Mouse (Mus musculus) adrenal gland, postnatal 4 days (tissue): ENCODE data around the gene Gm9573. TPM values are rescaled to one million over a fixed set of nuclear protein-coding genes. Genes with fewer than 3 reads are reported as not detected.
A peak's percentile ranks its signal among the peaks of the same experiment; 100 is the strongest.

ENCODE experiments used
- DNase-seq, 2 experiments: peaks; one replicate each; pipeline ENCODE4 v3.0.0; 2021 to 2022; ENCODE audit warnings: low spot score in 2 of 2, mixed read lengths in 2 of 2
- long read RNA-seq, 2 experiments: library from polyadenylated mRNA; stranded (forward); transcript quantifications; one replicate each; pipeline ENCODE4 v2.0.0; 2021
- total RNA-seq, 2 experiments: library from RNA; stranded (reverse); gene quantifications; 2 replicates each; pipeline ENCODE4 v1.2.3; 2021

Gene Gm9573
- total RNA-seq: not detected
- long read RNA-seq, experiment 1: 0 reads
- long read RNA-seq, experiment 2: 0 reads

DNA sequence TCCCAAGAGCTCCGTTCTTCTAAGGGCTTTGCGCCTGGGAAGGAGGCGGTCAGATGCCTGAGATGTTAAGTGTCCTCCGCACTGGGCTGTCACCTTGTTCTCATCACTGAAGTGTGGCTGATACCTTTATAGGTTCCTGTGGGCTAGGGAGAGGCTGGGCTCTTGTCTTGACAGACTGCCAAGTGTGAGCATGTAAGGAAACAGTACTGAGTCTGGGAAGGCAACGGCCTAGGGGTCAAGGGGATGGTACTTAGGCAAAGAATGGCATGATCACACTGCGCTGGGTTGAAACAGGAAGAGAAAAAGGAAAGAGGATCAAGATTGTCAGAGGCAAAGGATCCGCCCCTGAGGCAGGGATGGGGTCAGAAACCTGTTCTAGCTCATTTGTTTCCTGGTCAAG is at the start of gene Gm9573:
Gm9573 (minus strand) TSS at position 101 of the 400 bp plus-strand sequence.
- DNase-seq: no peak

DNA sequence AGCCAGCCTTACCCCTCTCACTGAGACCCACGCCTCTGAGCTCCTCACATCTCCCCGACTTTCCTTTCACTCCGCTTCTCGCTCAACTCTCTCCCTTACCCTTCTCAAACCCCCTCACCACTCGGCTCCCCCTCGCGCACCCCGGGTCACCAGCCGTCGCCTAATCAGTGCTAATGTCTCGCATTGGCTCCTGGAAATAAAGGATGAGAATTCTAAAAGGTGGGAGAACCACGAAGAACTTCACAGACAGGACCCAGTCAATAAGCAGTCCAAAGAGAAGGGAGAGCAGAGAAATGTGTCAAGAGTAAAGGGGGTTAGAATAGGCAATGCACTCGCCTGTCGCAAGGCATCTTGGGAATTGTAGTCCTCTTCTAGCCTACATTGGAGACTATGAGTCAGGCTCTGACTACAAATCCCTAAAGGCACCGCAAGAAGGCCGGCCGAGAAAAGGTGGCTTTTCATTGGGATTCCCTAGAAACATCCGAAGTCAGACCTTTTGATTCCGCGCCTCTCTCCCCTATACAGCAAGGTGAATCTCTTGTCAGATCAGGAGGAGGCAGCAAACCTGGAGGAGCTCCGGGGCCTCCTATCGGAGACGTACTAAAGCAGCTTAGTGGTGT is 47.1 kb upstream of the Gm9573 start, which contains the start of gene Gtf2h4:
Gtf2h4 (minus strand) TSS at position 324 of the 620 bp plus-strand sequence.
- DNase-seq: peak; percentile 44 to 72

DNA sequence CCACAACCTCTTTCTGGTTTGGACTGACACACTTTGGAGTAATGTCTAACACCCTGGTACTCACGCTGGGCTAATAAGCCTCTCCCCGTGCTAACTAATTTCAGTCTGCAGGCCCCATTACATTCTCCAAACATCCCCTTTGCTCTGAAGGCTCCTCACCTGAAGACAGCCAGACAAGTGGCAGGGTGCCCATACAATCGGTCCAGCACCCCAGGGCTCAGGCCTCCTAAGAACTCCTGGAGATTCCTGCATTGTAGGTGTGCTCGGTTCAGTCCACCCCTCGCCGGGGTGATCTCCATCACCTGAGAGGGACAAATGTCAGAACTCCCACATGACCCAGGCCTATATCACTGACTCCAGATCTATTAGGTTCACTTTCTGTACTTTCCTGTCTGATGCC is 46.1 kb upstream of the Gm9573 start:
- no peak for DNase-seq

DNA sequence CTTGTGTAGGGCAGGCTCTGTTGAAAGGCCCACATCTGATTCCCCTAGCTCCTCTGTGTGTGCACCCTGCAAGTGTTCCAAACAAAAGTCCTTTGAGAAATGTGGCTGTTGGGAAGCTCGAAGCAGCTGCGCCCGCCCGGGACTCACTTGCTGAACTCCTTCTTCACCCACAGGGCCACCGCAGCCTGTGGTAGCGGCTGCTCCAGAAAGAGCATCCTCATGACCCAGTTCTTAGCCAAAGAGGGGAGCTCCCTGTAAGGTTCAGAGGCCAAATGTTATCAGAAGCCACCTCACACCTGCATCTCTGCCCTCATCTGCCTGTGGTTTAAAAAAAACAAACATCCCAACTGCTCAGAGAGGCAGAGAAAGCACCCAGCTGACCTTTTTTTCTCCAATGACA is 45.4 kb upstream of the Gm9573 start:
- no peak for DNase-seq

DNA sequence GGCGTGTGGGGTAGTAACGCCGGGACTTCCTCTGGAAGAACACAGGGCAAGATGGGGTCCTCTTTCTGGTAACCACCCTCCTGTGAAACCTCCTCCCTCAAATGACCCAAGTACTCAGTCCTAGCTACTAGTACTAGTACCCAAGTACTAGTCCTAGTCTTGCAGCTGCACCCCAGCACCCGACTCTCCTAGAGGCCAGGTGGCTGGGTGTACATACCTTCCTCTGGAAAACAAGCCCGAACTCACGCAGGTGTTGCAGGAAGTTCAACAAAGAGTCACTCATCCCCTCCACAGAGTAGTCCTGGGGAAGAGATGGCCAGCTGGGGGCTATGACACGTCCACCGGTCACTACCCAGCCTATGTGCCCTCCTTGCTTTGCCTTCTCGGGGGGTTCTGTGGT is 43.3 kb upstream of the Gm9573 start:
- DNase-seq: no peak

DNA sequence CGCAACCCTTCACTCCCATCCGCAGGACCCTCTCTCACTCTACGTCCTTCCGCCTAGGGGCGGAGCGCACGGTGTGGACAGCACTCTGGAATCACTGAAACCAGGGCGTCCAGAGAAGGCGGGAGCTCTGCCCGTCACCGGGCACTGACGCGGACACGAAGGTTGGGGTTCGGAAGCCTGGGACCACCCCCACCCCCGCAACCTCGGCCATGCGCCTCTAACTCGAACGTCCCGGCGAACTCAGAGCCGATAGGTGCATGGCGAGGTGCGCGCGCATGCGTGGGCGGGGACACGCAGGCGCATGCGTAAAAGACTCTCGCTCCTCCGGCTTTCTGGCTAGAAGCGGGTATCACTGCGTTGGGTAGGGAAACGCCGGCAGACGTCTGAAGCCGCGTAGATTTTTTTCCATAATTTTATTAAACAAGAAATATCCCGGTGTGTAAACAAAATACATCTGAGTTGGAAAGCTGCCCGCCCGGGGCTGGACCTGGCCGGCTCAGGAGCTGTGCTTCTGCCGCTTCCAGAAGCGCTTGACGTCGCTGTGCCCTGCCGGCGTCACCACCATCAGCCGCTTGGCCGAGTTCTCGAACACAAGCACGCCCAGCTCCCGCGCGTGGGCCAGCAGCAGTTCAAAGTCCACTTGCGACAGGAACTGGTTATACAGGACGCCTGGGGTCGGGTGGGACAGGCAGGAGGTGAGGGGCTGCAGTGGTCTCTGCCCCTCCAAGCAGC is 41.1 kb upstream of the Gm9573 start, which contains the start of gene Vars2:
Vars2 (minus strand) TSS at position 259 of the 732 bp plus-strand sequence.
- DNase-seq: peak; percentile 93 to 96

DNA sequence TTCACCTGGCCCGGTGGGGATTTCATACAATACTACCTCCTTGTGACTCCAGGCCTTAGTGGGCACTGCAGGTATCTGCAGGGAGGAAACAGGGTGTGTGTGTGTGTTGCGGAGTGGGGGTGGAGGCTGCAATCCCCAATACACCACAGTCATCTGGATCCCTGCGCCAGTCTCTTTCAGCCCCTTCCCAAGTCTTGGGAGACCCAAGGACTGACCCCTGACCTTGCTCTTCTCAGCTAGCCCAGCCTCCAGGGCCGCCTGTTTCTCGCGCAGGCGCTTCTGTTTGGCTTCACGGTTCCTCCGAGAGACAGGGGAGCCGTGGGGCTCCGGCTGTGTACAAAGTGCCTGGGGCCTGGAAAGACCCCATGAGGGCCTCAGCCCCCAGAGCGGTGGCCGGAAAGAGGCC is 40.4 kb upstream of the Gm9573 start:
- no peak for DNase-seq

DNA sequence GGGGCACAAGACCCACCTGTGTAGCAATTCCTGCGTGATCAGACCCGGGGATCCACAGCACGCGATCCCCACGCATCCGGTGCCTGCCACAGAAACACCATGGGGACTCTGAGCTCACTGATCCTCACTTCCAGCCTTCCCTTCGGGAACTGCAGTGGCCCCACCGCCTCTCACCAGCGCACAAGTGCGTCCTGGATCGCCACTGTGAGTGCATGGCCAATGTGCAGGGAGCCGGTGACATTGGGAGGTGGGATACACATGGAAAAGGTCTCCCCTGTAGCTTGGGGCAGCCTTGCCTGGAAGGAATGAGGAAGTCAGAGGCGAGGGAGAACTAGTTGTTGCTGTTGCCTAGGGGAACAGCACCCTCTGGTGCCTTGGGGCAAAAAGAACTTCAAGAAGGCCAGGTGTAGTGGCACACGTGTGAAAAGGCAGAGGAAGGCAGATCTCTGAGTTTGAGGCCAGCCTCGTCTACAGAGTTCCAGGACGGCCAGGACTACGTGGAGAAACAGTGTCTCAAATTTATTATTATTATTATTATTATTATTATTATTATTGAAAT is 39.6 kb upstream of the Gm9573 start:
- DNase-seq: no peak

DNA sequence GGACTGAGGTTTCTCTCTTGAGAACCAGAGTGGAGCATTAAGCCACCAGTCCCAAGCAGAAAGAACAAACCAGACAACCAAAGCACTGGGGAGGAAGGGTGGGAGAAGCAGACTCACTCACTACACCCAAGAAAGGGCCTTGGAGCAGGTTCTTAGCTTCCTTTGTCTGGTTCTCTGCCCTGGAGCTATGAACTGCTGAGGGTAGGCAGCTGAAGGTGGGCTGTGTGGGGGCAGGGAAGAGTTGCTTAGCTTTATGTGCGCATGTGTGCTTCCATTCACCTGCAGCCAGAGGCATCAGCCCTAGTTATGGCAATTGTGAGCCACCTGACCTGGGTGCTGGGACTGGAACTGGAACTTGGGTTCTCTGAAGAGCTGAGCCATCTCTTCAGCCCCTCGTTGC is 26.6 kb upstream of the Gm9573 start:
- DNase-seq: no peak

DNA sequence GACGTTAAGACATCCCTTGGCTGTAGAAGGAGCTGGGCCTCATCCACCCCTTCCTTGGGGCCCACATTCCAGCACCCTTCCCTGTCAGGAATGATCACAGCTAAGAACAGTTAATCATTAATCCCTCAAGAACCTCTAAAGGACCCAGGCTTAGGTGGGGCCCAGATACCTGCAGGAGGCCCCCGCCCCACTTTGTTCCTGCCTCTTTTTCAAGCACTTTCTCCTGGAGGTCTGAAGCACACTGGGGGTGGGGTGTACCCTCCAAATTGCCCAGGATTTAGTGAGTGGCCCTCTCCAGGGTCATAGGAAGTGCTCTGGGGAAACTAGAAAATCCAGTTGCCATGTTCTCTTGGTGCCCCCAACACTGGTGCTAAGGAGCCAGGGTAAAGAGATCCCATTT is 23.0 kb upstream of the Gm9573 start:
- DNase-seq: no peak

DNA sequence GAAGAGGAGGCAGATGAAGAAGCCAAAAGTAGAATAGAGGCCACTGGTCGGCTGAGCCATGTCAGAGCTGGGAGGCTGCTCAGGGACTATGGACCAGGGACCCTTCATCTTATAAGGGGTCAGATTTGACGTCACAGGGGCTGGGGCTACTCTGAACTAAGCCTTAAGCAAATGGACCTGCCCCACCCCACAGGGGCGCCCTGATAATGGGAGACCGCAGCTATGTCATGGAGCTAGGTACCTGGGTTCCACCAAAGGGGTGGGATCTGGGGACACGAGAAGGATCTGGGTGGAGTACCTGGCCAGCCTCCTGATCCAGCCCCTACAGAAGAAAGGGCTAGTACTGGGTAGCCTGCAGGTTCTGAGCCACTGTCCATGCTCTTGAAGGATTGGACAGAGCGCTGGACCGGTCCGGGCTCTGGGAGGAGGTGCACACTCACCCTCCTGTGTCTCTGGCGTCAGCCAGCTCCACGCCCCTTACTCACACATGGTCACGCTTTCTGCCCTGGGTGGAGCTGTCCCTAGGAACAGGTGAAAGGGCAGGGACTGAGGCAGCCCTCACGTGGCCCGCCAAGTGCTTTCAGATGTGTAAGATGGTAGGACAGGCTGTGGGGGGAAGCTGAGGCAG is 17.3 kb upstream of the Gm9573 start, which contains the start of gene Mucl3:
Mucl3 (minus strand) TSS at position 87 of the 628 bp plus-strand sequence.
- DNase-seq: no peak

DNA sequence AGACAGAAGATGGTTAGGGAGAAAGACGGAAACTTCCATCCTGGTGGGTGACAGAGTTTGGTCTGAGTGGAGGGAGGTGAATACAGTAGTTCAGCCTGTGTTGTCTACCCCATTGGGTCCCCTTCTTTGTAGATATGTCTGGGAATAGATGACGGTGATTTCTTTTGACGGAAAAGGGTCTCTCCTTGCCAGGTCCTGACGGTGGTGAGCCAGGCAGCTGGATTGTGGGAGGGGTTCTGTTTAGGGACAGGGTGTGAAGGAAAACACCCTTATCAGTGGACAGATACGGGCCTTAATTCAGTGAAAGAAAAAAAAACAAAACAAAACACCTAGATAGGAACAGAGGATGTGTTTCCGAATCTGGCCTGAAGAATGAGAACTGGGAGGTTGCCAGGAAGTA is 12.9 kb upstream of the Gm9573 start:
- DNase-seq: no peak

DNA sequence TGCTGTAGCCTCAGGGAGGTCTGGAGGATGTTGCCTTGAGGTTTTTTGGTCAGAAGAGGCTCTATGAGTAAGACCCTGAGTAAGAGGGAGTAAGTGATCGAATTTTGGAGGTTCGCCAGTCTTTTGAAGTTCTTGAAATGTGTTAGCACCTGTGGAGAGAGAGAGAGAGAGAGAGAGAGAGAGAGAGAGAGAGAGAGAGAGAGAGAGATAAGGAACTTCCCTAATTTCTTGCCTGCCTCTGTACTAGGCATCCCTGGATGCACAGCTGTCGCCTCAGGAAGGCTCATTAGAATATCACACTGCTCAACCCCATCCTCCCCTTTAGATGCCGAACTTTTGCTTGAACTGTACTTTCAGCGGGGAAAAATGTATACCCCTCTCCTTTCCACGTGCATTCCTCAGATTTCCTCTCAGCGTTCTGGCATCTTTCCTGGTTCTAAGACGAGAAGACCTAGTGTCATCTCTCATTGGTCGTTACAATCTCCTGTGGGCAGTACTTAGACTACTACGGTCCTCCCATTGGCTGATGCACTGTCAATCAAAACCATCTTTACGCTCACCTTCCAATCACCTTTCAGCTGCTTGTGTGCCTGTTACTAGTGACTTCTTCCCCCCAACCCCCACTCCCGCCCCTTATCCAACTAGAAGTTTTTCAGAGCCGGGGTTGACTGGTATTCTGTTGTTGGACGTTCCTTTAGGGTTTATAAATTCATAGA is 12.2 kb upstream of the Gm9573 start:
- DNase-seq: no peak

DNA sequence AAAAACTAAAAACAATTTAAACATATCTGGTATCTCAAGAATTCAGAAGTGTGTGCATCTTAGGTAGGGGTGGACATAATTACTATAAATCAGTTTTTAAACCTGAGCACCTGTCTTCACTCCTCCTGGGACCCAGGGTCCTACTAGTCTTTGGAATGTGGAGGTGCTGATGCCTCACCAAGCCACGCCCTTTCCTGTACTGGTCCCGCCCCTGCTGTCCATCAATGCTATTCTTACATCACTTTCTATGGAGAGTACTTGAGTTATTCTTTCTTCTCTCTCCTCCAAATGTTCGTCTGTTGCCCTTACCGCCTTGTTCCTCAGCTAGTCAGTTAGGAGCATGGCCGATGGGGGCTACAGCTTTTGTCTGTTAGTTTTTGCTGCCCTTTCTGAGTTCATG is 9.9 kb upstream of the Gm9573 start:
- no peak for DNase-seq

DNA sequence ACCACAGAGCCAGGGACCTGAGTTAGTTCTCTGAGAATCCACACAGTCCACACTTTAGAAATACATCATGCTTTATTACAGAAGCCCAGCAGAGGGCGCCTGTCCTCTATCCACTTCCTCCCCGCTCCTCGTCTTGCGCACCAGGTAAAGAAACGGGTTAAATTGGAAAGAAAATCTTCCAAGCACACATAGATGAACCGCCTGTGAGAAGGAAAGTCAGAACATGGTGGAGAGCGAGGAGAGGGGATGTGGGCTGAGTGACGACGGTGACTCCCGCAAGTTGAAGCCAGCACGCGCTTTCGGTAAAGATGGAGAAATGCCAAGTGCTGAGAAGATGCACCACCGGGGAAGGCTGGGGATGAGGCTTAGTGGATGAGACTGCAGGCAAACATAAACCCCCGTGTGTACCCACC is 9.3 kb upstream of the Gm9573 start:
- no peak for DNase-seq

DNA sequence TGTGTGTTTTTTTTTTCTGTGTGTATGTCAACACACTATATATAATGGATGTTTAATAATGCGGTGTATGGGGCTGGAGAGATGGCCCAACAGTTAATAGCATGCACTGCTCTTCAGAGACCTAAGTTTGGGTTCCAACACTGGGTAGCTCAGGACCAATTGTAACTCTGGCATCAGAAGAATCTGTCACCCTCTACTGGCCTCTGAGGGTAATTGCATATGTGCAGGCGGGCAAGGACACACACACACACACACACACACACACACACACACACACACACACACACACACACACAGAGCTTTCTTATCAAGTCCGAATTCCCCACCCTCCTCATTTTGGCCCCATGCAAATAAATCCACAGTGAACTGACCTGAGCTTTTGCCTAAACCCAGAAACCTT is 8.8 kb upstream of the Gm9573 start:
- no peak for DNase-seq

DNA sequence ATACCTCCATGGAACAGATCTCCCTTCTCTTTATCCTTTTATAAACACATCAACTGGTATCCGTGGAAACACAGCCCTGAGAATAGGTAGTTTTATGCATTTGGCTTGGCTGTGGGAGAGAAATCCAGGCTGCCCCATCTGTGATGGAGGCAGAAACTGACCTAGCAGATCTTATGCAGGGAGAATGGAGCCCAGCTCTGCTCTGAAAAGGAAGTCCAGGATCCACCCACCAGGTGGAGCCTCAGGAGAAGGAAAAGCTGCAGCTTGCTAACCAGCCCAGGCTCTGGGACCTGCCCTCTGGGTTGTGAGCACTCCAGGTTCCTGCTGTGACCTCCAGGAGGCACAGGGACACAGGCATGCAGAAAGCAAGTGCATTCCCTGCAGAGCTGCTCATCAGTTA is 7.6 kb upstream of the Gm9573 start:
- no peak for DNase-seq

DNA sequence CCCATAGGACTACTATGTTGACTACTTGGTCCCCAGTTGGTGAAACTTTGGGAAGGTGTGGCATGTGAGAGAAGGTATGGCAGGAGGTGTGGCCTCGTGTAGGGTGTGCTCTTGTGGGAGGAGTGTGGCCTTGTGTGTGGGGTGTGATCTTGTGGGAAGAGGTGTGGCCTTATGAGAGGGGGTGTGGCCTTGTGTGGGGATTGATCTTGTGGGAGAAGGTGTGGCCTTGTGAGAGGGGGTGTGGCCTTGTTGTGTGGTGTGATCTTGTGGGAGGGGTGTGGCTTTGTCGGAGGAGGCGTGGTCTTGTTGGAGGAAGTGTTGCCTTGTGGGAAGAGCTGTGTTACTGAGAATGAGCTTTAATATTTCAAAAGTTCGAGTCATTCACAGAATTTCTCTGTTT is 9.3 kb downstream of the Gm9573 start:
- DNase-seq: no peak

DNA sequence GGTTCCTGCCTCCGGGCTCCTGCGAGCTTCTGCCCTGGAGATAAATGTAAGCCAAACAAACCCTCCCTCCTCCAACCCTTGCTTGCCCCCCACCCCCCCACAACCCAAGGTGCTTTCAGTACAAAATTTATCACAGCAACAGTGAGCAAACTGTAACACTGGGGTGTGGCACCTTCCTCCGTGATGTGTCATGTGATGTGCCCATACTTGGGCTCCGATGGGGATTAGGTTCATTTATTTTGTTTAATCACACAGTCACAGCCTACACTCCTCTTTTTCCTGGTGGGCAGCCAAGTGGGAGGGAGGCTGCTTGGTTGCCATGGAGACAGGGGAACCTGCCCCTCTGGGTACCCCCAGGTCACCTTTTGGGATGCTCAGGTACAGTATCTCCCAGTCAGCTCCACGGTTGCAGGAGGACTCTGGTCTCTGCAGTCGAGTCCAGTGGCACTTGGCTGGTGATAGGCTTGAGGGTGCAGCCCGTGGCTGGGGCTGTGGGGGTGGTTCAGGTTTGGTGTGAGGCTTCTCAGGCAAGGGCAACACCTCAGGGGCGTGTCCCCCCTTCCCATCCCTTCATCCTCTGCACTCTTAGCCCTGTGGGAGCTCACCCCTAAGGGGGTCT is 24.6 kb downstream of the Gm9573 start:
- DNase-seq: no peak

DNA sequence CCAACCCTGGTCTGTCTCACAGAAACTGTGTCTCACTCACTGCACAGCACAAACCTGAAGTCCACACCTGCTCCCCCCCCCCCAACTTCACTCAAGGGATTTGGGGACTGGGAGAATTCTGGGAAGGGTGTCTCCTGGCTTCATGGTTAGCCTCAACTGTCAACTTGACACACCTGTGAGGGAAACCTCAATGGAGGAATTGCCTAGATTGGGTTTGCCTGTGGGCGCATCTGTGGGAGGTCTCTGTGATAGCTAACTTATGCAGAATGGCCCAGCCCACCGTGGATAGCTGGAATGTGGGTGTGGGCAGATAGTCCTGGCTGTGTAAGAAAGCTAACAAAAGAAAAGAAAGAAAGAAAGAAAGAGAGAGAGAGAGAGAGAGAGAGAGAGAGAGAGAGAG is 25.2 kb downstream of the Gm9573 start, which contains the start of gene Sfta2:
Sfta2 (plus strand) TSS at position 301 of the 400 bp plus-strand sequence.
- no peak for DNase-seq

DNA sequence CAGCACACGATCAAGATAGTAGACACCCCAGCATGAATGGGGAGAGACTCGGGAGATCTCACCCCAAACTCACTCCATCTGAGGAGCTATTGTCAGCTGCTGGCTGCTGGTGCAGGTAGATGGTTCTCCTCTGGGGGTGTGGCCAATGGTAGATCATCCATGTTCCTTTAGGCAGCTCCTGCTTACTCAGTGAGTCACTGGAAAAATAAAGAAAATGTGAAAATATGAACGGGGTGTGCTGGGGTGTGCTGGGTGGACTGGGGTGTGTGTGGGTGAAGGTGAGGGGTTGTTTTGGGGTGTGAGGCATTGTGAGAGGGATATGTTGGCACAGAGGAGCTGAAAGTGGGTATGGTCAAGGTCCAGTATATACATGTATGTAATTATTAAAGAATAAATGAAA is 29.0 kb downstream of the Gm9573 start:
- no peak for DNase-seq
